Mouse (Mus musculus) liver (tissue): Measurements from ENCODE around the gene Fstl4.

Experiments
- DNase-seq: peaks from one replicate; pipeline ENCODE4 v3.0.0-alpha.2; 2020; ENCODE audit warnings: mixed read lengths

Fstl4 gene

DNA sequence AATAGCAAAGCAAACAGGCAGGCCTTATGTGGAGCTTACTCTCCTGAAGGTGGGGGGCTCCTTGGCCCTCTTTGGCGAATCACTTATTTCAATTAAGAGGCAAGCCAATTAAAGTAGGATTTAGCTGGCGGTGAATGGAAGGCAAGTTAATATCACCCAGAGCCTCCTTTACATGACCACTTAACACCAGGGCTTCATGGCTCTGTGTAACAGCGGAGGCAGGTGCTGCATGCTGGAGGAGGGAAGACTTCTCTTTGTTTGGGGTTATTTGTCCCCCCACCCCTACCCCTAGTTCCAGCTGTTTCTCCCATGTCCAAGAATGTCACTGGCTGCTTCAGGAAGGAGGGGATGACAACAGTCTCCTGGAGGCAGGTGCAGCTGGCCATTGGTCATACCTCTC is 10.9 kb downstream of the Fstl4 start:
- no peak for DNase-seq

DNA sequence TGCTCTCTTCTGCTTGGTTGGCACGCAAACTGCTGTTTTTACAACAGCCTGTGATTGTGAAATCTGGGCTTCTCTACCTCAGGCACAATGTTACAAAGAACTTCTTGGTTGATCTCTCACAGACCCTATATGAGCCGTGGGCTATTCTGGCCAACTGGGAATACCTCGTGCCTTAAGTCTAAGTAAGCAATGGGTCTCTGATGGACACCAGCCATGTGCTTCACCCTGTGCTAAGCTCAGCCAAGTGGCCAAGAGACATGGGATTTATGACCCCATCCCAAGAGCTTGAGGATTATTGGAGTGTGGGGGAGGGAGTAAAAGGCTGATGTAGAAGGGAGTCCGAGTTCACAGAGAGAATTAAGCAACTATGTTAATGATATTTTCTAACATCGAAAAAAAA is 18.0 kb downstream of the Fstl4 start:
- no peak for DNase-seq

DNA sequence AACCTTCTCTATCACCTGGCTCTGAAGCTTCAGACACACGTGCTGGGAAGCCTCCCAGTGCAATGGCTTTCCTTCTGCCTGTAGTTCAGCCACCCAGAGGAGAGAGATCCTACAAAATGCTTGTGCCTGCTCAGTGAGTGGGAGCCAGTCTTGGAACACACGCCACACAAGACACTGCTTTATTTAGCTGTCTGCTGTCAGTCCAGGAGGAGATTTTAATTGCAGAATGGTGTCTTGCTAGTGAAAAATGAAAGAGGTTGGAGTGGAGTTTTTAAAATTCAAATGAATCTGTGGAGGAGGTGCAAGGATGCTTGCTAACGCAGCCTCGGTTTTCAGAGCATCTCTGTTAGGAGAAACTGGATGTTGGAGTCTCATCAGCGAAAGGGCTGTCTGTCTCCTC is 29.9 kb downstream of the Fstl4 start:
- DNase-seq, result no peak

DNA sequence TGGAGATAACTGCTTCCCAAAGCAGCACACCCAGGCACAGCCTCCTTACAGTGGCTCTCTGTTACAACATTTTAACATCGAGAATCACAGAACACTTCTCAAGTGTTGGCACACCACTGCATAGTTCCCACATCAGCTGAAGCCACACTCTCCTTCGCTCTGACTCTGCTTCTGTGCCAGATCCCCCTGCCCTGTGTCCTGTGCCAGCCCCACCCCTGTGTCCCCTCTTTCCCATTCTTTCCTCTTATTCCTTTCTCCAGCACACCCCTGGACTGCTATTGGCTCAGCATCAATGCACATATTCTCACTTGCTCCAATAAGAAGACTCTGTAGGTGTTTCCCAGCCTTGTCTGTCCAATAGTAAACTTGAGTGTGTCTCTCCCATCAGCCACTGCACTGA is 45.1 kb downstream of the Fstl4 start:
- no peak for DNase-seq

DNA sequence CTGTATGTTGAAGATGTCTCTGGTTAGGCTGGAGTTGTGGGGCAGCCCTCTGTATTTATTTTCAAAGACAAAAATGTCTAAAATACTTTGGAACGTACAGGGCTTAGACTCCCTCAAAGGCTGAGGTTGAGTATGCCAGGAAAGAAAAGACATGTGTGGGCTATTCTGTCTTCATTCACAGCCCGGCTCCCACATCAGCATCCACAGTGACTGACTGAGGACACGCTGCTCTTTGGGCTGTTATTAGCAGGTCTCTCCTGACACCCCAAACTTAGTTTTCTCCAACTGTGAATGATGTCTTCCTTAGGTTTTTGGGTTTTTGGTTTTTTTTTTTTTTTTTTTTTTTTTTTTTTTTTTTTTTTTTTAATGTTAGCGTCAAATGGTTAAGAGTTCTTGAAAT is 51.6 kb downstream of the Fstl4 start:
- DNase-seq, result no peak

DNA sequence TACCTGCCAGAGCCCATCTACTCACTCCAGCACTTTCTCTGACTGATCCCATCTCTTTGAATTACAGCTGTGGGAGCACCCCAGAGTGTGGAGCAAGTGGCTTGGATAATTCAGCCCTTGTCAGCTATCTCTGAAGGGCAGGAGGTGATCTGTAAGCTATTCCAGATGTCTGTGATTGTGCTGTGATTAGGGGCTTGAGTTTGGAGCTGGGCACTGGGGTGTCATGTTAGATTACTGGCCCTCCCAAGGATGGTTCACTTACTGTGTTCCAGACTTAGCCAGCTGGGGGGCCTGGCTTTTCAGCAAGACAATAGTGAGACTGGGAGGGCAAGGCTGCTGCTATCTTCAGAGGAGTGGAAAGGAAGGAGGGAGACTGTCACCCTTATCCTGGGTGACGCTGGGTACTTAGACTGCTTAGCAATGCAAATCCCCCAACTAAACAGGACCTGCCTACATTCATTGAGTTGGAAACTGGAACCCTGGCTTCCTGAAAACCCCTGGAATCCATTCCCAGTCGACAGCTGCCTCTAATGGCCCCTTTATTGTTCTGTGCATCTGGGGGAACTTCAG is 56.0 kb downstream of the Fstl4 start:
- no peak for DNase-seq

DNA sequence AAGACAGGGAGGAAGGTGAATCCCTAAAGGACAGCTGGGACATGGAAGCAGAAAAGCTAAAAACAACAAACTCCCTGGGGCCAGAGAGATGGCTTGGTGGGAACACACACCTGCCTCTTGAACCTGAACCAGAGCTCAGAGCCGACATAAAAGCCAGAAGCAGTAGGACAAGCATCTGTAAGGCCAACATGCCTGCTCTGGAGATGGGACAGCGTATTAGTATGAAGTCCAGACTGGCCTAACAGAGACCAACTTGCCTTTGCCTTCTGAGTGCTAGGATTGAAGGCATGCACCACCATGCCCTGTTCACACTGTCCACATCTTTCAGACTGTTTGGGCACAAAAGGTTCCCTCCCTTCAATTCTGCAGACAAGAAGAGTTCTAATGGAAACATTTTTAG is 62.2 kb downstream of the Fstl4 start:
- DNase-seq, result no peak

DNA sequence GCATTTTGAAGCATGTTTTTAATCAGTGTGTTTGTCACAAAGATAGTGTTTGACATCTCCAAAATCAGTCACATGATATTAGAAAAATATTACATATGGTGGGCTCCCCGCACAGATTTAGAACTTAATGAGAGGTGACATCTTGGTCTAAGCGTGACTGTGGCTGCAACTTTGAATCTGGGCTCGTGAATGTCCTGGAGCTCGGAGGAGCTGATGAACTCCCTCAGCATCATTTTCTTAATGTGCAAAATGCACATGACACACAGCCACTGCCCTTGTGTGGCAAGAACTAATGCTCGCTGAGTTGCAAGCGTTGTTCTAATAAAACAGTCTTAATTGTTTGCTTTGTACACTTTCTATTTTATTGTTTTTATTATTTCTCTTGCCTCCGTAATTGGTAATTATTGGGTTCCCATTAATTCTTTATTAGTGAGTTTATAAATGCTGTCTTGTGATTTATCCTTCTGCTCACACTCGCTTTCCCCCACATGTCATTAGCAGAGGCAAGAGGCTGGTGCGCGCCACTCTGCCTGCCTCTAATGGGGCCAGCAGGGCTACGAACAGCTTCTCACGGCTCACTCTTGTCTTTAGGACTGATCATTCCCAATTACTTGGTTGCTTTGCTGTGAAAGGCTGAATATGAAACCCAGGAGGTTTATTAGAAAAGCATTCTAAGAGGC is 67.3 kb downstream of the Fstl4 start:
- no peak for DNase-seq

DNA sequence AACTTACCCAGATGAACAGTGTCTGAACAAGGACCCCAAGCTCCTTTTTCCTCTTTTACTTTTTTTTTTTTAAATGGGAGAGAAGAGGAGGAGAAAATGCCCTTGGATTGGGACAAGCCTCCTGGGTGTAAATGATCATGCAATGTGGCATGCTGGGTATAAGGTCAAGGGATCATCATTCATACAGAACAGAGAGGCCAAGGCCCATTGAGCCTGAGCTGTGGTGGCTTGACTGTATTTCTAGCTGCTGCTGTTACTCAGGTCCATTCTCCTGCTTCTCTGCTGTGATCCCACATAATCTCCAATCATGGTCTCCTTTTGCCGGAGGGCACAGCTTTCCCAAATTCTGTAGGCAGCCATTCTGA is 67.9 kb downstream of the Fstl4 start:
- no peak for DNase-seq

DNA sequence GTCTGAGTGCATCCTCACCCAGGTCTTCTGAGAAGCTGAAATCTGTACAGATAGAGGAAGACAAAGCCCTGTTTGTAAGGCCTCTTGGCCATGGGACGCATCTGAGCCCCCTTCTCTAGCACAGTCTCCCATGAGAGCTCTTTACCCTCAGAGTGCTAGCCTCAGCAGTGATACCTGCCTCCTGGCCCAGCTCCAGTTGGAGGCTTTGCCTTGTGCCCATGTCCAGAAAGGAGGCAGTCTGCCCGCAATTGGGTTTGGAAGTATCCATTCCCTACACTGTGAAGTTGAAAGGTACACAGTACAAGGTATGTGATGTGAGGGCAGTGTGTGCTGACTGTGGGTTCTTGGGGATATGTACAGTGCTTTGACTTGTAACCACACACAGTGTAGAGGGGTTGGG is 84.3 kb downstream of the Fstl4 start:
- no peak for DNase-seq

DNA sequence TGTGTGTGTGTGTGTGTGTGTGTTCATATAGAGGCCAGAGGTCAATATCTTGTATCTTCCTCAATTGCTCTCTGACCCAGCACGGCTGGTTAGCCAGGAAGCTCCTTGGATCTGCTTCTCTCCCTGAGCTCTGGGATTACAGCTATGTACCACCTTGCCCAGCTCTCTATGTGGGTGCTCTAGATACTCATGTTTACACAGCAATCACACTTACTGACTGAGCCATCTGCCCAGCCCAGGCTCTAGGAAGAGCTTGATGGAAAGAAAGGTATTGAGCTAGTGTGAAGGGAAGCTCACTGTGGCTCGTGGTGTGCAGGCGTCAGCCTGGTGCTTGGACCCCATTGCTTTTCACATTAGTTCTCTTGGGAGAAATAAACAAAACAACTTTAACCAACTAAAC is 85.6 kb downstream of the Fstl4 start:
- no peak for DNase-seq

DNA sequence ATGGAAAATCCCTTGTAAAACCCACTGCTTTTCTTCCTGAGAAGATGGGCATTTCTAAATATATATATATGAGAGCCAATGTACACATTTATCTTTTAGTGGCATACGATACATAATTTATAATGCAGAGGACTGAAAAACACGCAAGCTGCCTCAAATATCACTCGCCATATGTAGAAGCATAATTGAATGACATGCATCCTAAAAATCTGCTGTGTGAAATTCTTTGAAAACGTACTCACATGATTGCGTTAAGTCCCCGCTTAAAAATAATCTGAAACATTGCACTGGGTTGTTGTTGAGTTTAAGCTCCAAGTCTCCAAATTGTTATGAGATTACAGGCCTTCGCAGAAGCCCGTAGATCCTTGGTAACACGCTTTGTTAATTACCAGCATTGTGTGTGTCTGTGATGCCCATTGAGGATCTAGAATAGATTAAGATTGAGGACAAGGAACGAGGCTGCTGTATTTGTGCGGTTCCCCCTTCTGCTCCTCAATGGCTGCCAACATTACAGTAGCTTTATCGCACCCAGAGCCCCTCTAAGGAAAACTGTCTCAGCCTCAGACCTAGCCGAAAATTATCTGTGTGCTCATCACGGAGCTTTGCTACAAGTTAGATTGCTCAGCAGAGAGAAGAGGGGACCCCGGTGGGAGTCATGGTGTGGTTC is 108.5 kb downstream of the Fstl4 start:
- DNase-seq, result no peak

DNA sequence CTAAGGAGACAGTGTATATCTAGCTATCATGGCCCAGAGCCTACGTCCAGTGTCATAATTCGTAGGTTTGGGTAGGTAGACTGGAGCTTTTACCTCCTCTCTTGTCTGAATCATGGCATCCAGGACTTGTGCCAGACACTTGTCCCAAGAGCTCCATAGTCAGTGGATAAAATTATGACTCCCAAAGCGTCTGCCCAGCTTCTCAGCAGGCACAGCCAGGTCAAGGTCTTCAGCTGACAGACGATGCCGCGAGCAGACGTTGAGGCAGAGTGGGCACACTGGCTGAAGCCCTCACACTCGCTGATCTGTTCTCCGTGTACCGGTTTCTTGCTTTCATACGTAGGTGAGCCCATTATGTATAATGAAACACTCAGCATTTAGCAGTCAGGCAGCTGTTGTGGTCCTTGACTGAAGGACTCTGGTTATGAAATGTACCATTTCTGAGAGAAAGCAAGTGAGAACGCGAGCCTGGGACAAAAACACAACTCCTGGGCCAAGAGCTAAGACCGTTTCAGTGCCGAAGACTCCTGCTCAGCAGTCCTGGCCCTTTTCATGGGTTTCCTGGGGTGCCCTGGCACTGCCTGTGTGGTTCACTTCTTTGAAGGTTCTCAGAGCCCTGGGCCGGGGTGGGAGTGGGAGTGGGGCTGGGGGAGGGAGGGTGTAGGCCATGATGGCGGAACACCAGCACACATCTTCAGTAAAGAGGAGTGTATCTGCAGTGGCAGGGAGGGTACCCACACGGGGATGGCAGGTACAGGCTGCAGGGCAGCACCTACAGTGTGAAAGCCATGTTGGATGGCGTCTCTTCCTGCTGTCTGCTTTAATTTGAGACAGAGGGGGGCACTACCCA is 111.7 kb downstream of the Fstl4 start:
- DNase-seq, result no peak

DNA sequence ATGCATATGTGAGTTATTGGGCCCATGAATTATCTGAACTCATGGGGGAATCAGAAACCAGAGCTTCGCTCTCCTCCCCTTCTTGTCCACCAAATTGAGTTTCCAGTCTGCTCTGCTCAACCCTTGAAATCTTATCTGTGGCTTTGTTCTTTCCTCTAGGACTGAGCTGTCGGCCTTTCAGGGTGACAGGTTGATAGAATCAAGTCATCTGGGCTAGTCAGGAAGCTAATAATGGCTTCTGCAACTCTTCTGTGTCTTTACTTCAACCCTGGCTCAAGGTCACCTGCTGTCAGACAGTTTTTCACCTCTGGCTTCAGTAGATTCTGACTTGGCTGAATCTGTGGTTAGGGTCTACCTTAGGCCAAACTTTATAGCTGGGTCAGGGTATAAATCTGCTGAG is 113.2 kb downstream of the Fstl4 start:
- DNase-seq, result no peak

DNA sequence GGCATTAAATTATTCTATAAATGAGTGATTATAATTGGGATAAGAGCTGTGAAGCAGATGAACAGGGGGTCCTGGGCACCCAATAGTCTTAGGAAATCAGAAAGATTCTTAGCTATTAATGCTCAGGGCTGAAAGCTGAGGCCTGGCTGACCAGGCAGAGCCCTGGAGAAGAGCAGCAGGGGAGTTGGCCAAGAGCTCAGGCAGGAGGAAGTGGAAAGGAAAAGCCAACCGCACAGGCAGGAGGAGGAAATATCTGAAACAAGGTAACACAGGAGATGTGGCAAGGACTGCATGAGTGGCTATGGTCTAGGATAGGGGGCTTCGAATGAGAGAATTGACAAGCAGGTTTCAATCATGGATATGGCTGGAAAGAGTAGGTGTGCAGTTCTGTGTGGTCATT is 115.5 kb downstream of the Fstl4 start:
- DNase-seq, result no peak

DNA sequence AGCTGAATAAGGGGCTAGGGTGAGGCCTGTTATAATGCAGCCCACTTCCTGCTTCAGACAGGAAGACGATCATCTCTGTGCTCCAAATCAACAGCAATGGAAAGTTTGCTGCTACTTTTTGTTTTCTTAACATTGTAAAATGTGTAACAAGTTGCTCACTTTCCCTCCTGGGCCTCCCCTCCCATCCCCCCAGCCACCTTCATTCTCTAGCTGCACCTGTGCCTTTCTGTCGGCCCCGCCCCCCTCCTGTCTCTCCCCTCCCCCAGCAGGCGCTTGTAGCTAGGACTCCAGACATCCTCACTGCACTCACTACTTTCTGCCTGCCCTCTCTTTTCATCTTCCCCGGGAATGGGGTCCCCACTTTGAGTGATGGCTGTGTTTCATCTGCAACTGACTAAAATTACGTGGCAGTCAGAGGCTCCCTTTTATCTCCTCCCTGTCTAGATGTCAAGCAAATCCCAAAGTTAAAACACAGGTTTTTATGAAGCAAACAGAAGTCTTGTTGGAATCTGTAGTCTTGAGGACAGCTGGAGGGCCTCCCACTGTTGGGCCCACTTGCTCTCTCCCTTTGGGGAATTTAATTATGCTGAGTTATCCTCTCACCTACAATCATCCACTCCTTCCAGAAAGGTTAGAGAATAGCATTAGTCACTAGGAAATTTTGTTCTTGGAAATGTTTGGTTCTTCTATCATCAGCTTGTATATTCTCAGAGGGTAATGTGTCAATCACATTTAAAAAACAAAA is 122.3 kb downstream of the Fstl4 start:
- no peak for DNase-seq

DNA sequence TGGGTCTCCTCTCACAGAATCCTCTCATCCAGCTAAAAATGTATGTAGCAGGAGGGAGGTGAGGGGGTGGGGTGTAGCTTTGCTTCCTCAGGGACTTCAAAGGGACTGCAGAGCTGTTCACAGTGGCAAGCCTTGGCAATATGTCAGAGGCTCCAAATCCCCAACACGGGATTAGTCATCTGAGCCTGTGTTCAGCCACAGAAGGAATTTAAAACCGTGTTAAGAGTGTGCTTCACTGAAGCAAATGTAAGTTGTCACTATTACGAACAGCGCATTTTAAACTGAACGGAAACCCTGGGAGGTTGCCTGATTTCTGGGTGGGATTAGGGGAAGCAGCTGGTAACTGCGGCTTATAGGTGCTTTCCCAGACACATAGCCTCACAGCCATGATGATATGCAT is 123.7 kb downstream of the Fstl4 start:
- no peak for DNase-seq

DNA sequence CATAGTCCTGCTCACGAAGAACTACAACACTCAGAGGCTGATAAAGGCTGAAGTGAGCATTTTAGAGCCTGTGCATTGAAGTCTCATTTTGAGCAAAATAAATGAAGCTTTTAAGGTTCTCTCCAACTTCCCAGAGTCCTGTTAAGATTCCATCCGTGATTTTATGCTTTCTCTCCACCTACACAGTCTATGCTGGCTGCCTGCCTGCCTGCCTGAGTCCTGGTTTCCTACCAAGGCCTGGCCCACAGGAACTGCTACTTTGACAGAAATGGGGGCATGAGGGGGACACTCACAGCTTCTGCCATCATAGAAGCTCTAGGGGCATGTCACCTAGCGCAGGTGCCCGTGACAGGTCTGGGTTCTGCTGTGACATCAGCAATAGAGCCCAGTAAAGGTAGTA is 125.1 kb downstream of the Fstl4 start:
- no peak for DNase-seq

DNA sequence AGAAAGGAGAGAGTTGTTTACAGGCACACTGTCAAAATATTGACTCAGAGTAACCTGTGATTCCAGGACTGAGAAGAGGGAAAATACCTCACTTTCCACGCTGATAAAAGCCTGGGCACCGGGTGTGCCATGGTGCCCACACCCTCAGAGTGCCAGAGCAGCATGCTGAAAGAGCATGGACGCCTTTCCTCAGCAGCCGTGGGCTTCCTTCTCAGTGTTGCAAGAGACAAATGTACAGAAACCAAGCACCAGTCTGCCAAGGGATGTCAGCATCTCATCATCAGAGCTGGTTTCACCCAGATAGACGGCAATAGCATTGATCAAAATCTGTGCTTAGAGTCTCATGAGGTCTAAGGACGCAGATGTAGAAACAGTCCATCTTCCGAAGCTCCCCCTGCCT is 125.7 kb downstream of the Fstl4 start:
- DNase-seq, result no peak

DNA sequence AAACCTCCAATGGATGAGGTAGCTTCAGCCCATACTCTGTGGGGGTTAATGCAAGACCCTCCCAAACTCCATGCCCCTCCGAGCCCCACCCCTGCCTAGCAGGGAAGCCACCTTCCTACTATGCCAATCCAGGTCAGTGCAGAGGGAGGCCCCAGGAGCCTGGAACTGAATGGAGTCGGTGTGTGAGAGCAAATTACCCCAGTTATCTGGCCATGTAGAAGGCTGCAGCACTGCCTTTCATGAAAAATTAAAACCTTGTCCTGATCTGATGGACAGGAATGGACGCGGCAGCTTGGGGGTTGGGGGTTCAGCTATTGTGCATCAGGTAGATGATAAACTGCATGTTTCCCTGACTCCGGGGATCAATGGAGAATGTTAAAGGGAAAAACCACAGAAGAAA is 139.7 kb downstream of the Fstl4 start:
- DNase-seq, result no peak

DNA sequence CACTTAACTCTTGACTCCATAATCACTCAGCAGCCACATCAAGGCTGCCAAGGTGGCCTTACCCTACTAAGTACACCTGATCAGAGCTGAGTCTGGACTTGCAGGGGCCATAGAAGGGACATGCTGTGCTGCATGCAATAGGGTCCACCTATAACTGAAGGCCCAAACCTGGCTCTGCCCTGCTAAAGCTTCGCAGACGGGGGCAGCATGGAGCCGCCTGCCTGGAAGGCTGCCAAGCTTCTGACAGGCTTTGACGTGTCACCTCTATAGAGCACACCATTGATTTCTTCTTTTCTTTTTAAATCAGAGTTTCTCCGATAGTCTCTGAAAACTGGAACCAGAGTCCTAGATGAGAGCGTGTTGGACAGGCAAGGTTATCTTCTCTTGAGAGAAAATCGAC is 146.4 kb downstream of the Fstl4 start:
- DNase-seq, result peak; percentile 12

DNA sequence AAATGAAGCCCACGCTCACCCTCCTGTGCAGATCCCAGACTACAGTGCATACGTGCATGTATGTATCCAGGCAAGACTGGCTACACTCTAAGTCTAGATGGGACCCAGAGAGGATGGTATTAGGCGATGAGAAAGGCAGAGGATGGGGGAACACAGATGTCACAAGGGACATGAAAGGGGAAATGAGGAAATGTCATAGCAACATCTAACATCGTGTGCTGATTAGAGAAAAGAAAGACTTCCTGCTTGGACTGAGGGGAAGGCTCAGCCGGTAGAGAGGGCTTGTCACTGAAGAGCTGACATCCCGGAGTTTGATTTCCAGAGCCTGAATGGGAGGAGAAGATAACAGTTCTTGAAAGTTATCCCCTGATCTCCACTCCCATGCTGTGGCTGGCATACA is 150.0 kb downstream of the Fstl4 start:
- no peak for DNase-seq

DNA sequence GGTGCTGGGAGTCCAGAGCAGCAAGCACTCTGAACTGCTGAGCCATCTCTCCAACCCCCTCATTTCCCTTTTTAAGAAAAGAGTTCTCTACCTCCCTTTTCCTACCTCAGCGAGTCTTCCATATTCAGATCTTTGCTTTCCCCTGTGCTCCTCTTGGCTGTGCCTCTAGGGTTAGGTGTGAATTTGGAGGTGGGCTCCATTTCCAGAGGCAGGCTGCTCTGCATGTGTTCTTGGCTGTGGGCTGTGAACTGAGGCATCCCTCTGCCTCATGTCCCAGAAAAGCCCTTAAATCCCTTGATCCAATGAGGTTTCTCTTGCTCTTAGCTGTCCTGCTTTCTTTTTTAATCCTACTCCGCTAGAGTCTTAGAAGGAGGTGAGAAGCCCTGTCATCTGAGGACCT is 151.2 kb downstream of the Fstl4 start:
- no peak for DNase-seq
